Mouse (Mus musculus) kidney, postnatal 0 days (tissue): ENCODE measurements at regions not wholly inside any gene's neighbourhood (a gene's known extent, or its start where the extent isn't known, plus 50 kb on each side); places are given as distances from the start of the nearest gene placed in this dataset.

Source experiments
- ATAC-seq: fragments of 200-750 bp; cut with Nextera tagmentation; replicated peaks from 2 replicates; pipeline ENCODE4 v1.8.0; 2017; ENCODE audit warnings: low read depth, moderate number of reproducible peaks, moderate TSS enrichment, moderate library complexity; ENCODE audit not compliant: low FRiP score
- DNase-seq: peaks from one replicate; pipeline ENCODE4 v3.0.0-alpha.2; 2016; ENCODE audit warnings: low spot score
- H3K27ac ChIP-seq: fragments of 300-500 bp; sonication (generic); 2 replicates; pipeline ENCODE4 v1.5.1; 2014; ENCODE audit warnings: mild to moderate bottlenecking
- H3K27me3 ChIP-seq: fragments of 300-500 bp; sonication (generic); 2 replicates; pipeline ENCODE4 v1.6.1; 2014; ENCODE audit warnings: low read length, mixed read lengths; ENCODE audit not compliant: insufficient read depth
- H3K36me3 ChIP-seq: fragments of 300-500 bp; sonication (generic); 2 replicates; pipeline ENCODE4 v1.6.1; 2014; ENCODE audit warnings: low read length, mixed read lengths; ENCODE audit not compliant: insufficient read depth
- H3K4me1 ChIP-seq: fragments of 300-500 bp; sonication (generic); replicated peaks from 2 replicates; pipeline ENCODE4 v1.6.1; 2014; ENCODE audit warnings: antibody characterized with exemption, low read length, mixed read lengths; ENCODE audit not compliant: insufficient read depth
- H3K4me2 ChIP-seq: fragments of 300-500 bp; sonication (generic); 2 replicates; pipeline ENCODE4 v1.6.1; 2014; ENCODE audit warnings: mild to moderate bottlenecking, low read length, moderate library complexity, mixed read lengths
- H3K4me3 ChIP-seq: fragments of 300-500 bp; sonication (generic); replicated peaks from 2 replicates; pipeline ENCODE4 v1.5.1; 2014; ENCODE audit warnings: low read depth, low read length
- H3K9ac ChIP-seq: fragments of 300-500 bp; sonication (generic); 2 replicates; pipeline ENCODE4 v1.6.1; 2014; ENCODE audit warnings: low read depth, low read length
- H3K9me3 ChIP-seq: fragments of 300-500 bp; sonication (generic); replicated peaks from 2 replicates; pipeline ENCODE4 v1.6.1; 2016; ENCODE audit warnings: low read length, inconsistent platforms, mixed read lengths
- CTCF ChIP-seq: IDR thresholded peaks from 2 replicates; pipeline ENCODE4 v1.5.1; 2016; ENCODE audit warnings: antibody characterized with exemption, low read depth, mild to moderate bottlenecking, moderate library complexity
- WGBS: fragments of 180-500 bp; shearing (Covaris S2); extraction: QIAGEN DNeasy Blood & Tissue Kit; methylation state at CpG from one replicate; pipeline ENCODE4 v1.1.7; 2014; 5-methylcytosine and 5-hydroxymethylcytosine counted together

DNA sequence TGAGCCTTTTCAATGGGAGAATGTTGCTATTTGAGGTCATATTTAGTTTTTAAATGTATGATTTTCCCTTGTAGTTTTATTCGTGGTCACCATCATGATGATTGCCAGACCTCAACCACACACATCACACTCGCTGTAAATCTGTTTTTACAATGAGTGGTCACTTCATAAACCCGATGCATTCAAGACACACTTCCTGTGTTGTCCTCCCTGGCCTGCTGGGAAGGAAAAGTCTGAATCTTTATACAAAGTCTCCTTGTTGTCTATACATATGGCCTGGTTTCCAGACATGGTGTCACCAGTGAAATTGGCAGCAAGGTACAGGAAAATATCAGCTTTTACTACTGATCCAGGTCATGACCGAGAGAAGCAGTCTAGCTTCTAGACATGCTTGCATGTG is 230.7 kb upstream of the P2ry1 start:
- Histone ChIP-seq H3K36me3 (no peaks in the 10 kb centered on the region), H3K9me3 (no peaks in the 10 kb centered on the region), H3K9ac (no peak overlapping the region), H3K4me2 (no peak overlapping the region), H3K27ac (no peak overlapping the region), H3K4me1 (no peaks in the 10 kb centered on the region), H3K27me3 (no peaks in the 10 kb centered on the region), H3K4me3 (no peak overlapping the region)
- WGBS: 64% methylated on average over 4 of the region's 4 CpGs
- ATAC-seq (no peak), DNase-seq (no peak)
- no peak for TF ChIP-seq CTCF

DNA sequence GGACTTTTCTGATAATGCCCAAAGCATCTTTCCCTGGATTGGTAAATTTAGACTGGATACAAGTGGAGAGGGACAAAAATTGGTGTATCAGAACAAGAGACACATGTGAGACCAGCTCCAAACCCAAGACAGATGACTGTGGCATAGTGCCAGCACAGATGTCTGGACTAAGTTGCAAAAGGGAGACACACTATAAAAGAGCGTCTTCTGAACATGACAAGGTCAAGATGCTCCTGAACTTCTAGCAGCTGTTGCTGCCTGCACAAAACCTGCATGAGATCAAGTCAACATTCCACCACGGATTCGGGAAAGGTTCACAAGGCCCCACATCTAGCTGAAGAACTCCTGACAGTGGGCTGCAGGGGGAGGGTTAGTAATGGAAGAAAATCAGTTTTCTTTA is 229.2 kb upstream of the P2ry1 start:
- no peak for TF ChIP-seq CTCF
- 54% methylated on average over 3 of the region's 3 CpGs for WGBS
- no peak overlapping the region for H3K4me2 ChIP-seq
- H3K9me3 ChIP-seq: no peaks in the 10 kb centered on the region
- H3K27me3 ChIP-seq: no peaks in the 10 kb centered on the region
- no peak overlapping the region for H3K9ac ChIP-seq
- no peaks in the 10 kb centered on the region for H3K36me3 ChIP-seq
- H3K27ac ChIP-seq: no peak overlapping the region
- no peak overlapping the region for H3K4me3 ChIP-seq
- DNase-seq (peak; percentile 31), ATAC-seq (no peak)
- H3K4me1 ChIP-seq: no peaks in the 10 kb centered on the region

DNA sequence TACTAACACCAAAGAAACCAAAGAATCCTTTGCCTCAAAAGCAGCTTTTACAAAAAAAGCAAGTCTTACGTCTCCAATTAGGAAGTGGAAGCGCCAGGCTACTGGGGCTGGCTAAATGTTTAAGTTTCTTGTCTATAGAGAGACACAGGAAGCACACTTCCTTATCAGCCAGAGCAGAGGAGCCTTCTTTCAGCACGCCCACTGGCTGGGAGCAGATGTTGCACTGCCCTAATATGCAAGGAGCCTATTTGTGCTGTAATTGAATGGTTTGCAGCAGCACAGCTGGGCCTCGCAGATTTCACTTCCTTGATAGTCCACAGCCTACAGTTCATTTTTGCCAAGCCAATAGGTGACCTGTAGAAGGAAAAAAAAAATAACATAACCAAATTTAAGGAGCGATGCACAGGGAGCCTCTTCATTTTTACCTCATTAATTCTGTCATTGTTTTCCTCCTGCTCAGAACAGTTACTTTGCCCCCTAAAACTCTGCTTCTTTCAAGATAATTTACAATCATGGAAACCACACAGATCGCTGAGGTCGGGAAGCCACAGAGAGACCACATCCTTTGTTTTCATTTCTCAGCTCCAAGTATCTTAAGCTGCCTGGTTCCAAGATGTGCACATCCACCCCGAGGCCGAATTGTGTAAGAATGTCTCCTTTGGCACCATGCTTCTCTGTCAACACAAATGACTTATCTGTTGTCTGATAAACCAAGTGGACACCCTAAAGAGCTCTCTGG is 217.3 kb upstream of the P2ry1 start:
- no peaks in the 10 kb centered on the region for H3K27me3 ChIP-seq
- H3K4me3 ChIP-seq: no peak overlapping the region
- H3K9me3 ChIP-seq: no peaks in the 10 kb centered on the region
- H3K27ac ChIP-seq: no peak overlapping the region
- no peak; the same call in 1 of the 2 replicates for TF ChIP-seq CTCF
- no peak overlapping the region for H3K9ac ChIP-seq
- WGBS: 16% methylated on average over 9 of the region's 9 CpGs
- DNase-seq: peak; percentile 81
- no peaks in the 10 kb centered on the region for H3K36me3 ChIP-seq
- ATAC-seq: no peak
- H3K4me1 ChIP-seq: no peaks in the 10 kb centered on the region
- no peak overlapping the region for H3K4me2 ChIP-seq

DNA sequence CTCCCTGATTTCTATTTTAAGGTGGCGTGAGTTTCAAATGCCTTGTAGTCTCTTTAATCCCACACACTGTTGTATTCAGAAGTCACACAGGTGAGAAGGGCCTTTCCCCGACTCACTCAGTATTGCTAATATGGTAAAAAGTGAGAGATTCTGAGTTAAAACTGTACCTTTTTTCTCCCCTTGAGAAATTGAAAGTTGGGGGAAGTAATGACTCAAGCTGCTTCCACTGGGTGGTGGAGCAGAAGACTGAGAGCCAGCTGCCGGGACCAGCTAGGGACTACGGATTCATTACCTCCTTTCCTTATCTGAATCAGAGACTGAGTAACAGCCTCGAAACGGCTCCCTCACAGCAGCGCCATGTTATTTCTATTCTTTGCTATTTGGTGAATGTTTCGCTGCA is 214.6 kb upstream of the P2ry1 start:
- no peak overlapping the region for H3K27ac ChIP-seq
- TF ChIP-seq CTCF: no peak
- no peaks in the 10 kb centered on the region for H3K27me3 ChIP-seq
- no peak overlapping the region for H3K4me3 ChIP-seq
- H3K9me3 ChIP-seq: no peaks in the 10 kb centered on the region
- WGBS: 88% methylated on average over 8 of the region's 8 CpGs
- no peaks in the 10 kb centered on the region for H3K4me1 ChIP-seq
- no peaks in the 10 kb centered on the region for H3K36me3 ChIP-seq
- H3K9ac ChIP-seq: no peak overlapping the region
- no peak for ATAC-seq
- no peak overlapping the region for H3K4me2 ChIP-seq
- no peak for DNase-seq

DNA sequence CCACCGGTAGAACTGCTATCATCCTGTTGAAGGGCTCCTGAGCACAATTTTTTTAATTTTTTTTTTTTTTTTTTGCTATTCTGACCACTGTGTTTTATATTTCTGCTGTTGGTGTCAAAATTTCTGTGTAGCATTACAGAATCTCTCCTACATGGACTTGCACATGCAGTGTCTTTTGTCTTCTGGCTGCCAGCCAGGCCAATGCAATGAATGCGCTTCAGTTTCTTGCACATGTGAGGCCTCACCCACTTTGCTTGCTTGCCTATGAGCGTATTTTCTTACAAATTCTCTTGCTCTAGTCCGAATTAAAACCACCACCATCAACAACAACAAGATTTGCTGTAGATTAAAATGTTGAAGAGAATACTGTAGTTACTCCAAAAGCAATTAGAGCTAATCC is 213.2 kb upstream of the P2ry1 start:
- ATAC-seq (no peak), DNase-seq (no peak)
- H3K9ac ChIP-seq: no peak overlapping the region
- no peaks in the 10 kb centered on the region for H3K9me3 ChIP-seq
- no peak overlapping the region for H3K4me3 ChIP-seq
- H3K27ac ChIP-seq: no peak overlapping the region
- H3K4me1 ChIP-seq: no peaks in the 10 kb centered on the region
- WGBS: 85% methylated on average over 4 of the region's 4 CpGs
- no peak for TF ChIP-seq CTCF
- no peaks in the 10 kb centered on the region for H3K27me3 ChIP-seq
- H3K4me2 ChIP-seq: no peak overlapping the region
- no peaks in the 10 kb centered on the region for H3K36me3 ChIP-seq

DNA sequence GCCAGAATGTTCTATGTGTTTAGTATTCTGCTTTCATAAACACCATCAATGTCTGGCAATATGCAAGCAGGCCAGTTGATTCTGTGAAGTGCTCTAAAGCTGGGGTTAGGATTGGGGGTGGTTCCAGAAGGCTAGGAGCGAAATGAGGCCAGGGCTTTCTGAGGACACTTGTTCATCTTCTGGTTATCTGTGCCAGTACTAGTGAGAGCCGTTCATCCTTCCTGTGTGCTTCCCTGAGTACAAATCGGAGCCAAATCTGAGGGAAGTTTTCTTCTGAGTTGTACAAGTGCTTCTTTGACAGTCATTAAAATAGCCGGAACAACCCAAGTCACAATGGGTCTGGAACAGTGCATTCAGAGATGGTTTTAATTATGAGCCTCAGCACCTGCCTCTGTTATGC is 210.4 kb upstream of the P2ry1 start:
- Histone ChIP-seq H3K36me3 (no peaks in the 10 kb centered on the region), H3K27me3 (no peaks in the 10 kb centered on the region), H3K4me2 (no peak overlapping the region), H3K27ac (no peak overlapping the region), H3K4me3 (no peak overlapping the region), H3K4me1 (no peaks in the 10 kb centered on the region), H3K9ac (no peak overlapping the region), H3K9me3 (no peaks in the 10 kb centered on the region)
- DNase-seq (no peak), ATAC-seq (no peak)
- TF ChIP-seq CTCF: no peak
- 82% methylated on average over 4 of the region's 4 CpGs for WGBS

DNA sequence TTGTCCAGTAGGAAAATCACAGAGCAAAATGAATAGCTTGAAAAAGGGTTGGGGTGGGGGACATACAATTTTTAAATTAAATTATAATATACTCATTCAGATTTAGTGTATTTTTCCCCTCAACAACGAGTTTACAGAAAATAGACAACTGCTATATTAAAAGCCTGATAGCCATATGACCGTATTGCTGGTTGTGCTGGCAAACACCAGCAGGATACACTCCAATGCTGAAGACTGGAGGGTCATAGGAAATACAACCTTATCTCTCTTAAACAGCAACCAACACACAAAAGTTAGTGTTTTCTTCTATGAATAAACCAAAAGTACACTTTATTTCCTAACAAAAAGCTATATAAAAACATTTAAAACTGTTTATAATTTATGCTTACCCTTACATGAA is 206.4 kb upstream of the P2ry1 start:
- Histone ChIP-seq H3K27ac (no peak overlapping the region), H3K4me3 (no peak overlapping the region), H3K4me1 (no peaks in the 10 kb centered on the region), H3K9ac (no peak overlapping the region), H3K9me3 (no peaks in the 10 kb centered on the region), H3K27me3 (no peaks in the 10 kb centered on the region), H3K4me2 (no peak overlapping the region), H3K36me3 (no peaks in the 10 kb centered on the region)
- 86% methylated on average over 2 of the region's 2 CpGs for whole genome bisulfite sequencing
- no peak for DNase-seq
- ATAC-seq: no peak
- no peak for TF ChIP-seq CTCF
